Mouse (Mus musculus) ES-Bruce4 (cell line): ENCODE measurements at regions not wholly inside any gene's neighbourhood (a gene's known extent, or its start where the extent isn't known, plus 50 kb on each side); places are given as distances from the start of the nearest gene placed in this dataset.

Experiments
- H3K27ac ChIP-seq: 2 replicates; pipeline ENCODE4 v1.5.1; 2012; ENCODE audit warnings: low read length, inconsistent platforms; ENCODE audit not compliant: insufficient read depth
- H3K27me3 ChIP-seq: 2 replicates; pipeline ENCODE4 v1.6.1; 2012; ENCODE audit warnings: mild to moderate bottlenecking, low read length, inconsistent platforms; ENCODE audit not compliant: control insufficient read depth, poor library complexity, insufficient read depth, severe bottlenecking
- H3K36me3 ChIP-seq: 2 replicates; pipeline ENCODE4 v1.6.1; 2012; ENCODE audit warnings: inconsistent platforms, mild to moderate bottlenecking, low read length, moderate library complexity; ENCODE audit not compliant: control insufficient read depth, poor library complexity, insufficient read depth, severe bottlenecking
- H3K4me1 ChIP-seq: one replicate; pipeline ENCODE4 v1.8.1; 2011; ENCODE audit warnings: low read length; ENCODE audit not compliant: control insufficient read depth, insufficient read depth
- H3K4me3 ChIP-seq: 2 replicates; pipeline ENCODE4 v1.5.1; 2011; ENCODE audit warnings: low read depth, mild to moderate bottlenecking, low read length
- H3K9ac ChIP-seq: 2 replicates; pipeline ENCODE4 v1.6.1; 2012; ENCODE audit warnings: low read depth, mild to moderate bottlenecking, inconsistent platforms; ENCODE audit not compliant: poor library complexity, severe bottlenecking
- H3K9me3 ChIP-seq: replicated peaks from 2 replicates; pipeline ENCODE4 v1.6.1; 2012; ENCODE audit warnings: mild to moderate bottlenecking, low read length, inconsistent platforms; ENCODE audit not compliant: control insufficient read depth, poor library complexity, insufficient read depth, severe bottlenecking
- CTCF ChIP-seq: IDR thresholded peaks from one replicate; pipeline ENCODE4 v1.8.1; 2011; ENCODE audit warnings: low read depth, low read length
- EP300 ChIP-seq: IDR thresholded peaks from 2 replicates; pipeline ENCODE4 v1.6.1; 2011; ENCODE audit warnings: low read depth, low read length; ENCODE audit not compliant: insufficient read depth
- POLR2A ChIP-seq: IDR thresholded peaks from one replicate; pipeline ENCODE4 v1.8.1; 2011; ENCODE audit warnings: low read length; ENCODE audit not compliant: insufficient read depth

GRCm38 (mm10) chr15:96944741-96945140 is 111.0 kb downstream of the Slc38a4 start:
- H3K27ac ChIP-seq, result no peak overlapping the region
- no peak overlapping the region for H3K4me3 ChIP-seq
- H3K9me3 ChIP-seq, result no peaks in the 10 kb centered on the region
- TF ChIP-seq EP300 (no peak), CTCF (no peak), POLR2A (no peak)
- no peaks in the 10 kb centered on the region for H3K4me1 ChIP-seq
- H3K36me3 ChIP-seq, result no peaks in the 10 kb centered on the region
- no peak overlapping the region for H3K9ac ChIP-seq
- no peaks in the 10 kb centered on the region for H3K27me3 ChIP-seq

GRCm38 (mm10) chr15:96942651-96943050 is 113.1 kb downstream of the Slc38a4 start:
- Histone ChIP-seq H3K9ac (no peak overlapping the region), H3K4me1 (no peaks in the 10 kb centered on the region), H3K27me3 (no peaks in the 10 kb centered on the region), H3K9me3 (no peaks in the 10 kb centered on the region), H3K36me3 (no peaks in the 10 kb centered on the region), H3K4me3 (no peak overlapping the region), H3K27ac (no peak overlapping the region)
- peak; percentile 23 for TF ChIP-seq CTCF
- TF ChIP-seq POLR2A, result no peak

GRCm38 (mm10) chr15:96938406-96938805 is 117.3 kb downstream of the Slc38a4 start:
- TF ChIP-seq CTCF (no peak), EP300 (no peak), POLR2A (no peak)
- no peaks in the 10 kb centered on the region for H3K36me3 ChIP-seq
- no peaks in the 10 kb centered on the region for H3K27me3 ChIP-seq
- H3K4me3 ChIP-seq, result no peak overlapping the region
- H3K27ac ChIP-seq, result no peak overlapping the region
- no peaks in the 10 kb centered on the region for H3K9me3 ChIP-seq
- no peaks in the 10 kb centered on the region for H3K4me1 ChIP-seq
- H3K9ac ChIP-seq, result no peak overlapping the region

GRCm38 (mm10) chr15:96937623-96938022 is 118.1 kb downstream of the Slc38a4 start:
- no peaks in the 10 kb centered on the region for H3K9me3 ChIP-seq
- H3K4me1 ChIP-seq, result no peaks in the 10 kb centered on the region
- no peak overlapping the region for H3K27ac ChIP-seq
- H3K36me3 ChIP-seq, result no peaks in the 10 kb centered on the region
- H3K4me3 ChIP-seq, result no peak overlapping the region
- no peaks in the 10 kb centered on the region for H3K27me3 ChIP-seq
- H3K9ac ChIP-seq, result no peak overlapping the region
- no peak for TF ChIP-seq POLR2A
- no peak for TF ChIP-seq EP300
- no peak for TF ChIP-seq CTCF

- no peaks in the 10 kb centered on the region for H3K27me3 ChIP-seq
- TF ChIP-seq POLR2A (no peak), CTCF (peak; percentile 100), EP300 (0 out of 2 replicates have a peak, but pooled peaks have one; percentile 15)
- H3K9me3 ChIP-seq, result no peaks in the 10 kb centered on the region
- no peak overlapping the region for H3K4me3 ChIP-seq
- H3K36me3 ChIP-seq, result no peaks in the 10 kb centered on the region
- no peak overlapping the region for H3K27ac ChIP-seq
- no peak overlapping the region for H3K9ac ChIP-seq
- no peaks in the 10 kb centered on the region for H3K4me1 ChIP-seq
These were observed 118.9 kb downstream of the Slc38a4 start for GRCm38 (mm10) chr15:96936705-96937346.

- H3K4me3 ChIP-seq, result no peak overlapping the region
These were observed 119.5 kb downstream of the Slc38a4 start for GRCm38 (mm10) chr15:96936216-96936615.

More at GRCm38 (mm10) chr15:96936216-96936615, 119.5 kb downstream of the Slc38a4 start:
- H3K9me3 ChIP-seq, result no peaks in the 10 kb centered on the region
- no peaks in the 10 kb centered on the region for H3K36me3 ChIP-seq
- H3K27ac ChIP-seq, result no peak overlapping the region
- no peaks in the 10 kb centered on the region for H3K27me3 ChIP-seq
- no peak for TF ChIP-seq POLR2A
- no peak for TF ChIP-seq CTCF
- TF ChIP-seq EP300, result no peak
- no peaks in the 10 kb centered on the region for H3K4me1 ChIP-seq
- H3K9ac ChIP-seq, result no peak overlapping the region
